Mouse (Mus musculus) limb, embryonic 13.5 days (tissue): ENCODE data around the gene Gm10260. TPM values are rescaled to one million over a fixed set of nuclear protein-coding genes. Genes with fewer than 3 reads are reported as not detected.

Experiments
- ATAC-seq: fragments of 200-750 bp; cut with Nextera tagmentation; 2 replicates; pipeline ENCODE4 v1.8.0; 2017; ENCODE audit warnings: low read depth, moderate number of reproducible peaks, moderate TSS enrichment; ENCODE audit not compliant: low FRiP score
- H3K27ac ChIP-seq: fragments of 300-500 bp; sonication (generic); 2 replicates; pipeline ENCODE4 v1.5.1; 2015; ENCODE audit warnings: inconsistent platforms, mild to moderate bottlenecking, moderate library complexity
- H3K27me3 ChIP-seq: fragments of 300-500 bp; sonication (generic); 2 replicates; pipeline ENCODE4 v1.6.1; 2015; ENCODE audit warnings: mild to moderate bottlenecking, inconsistent platforms
- H3K36me3 ChIP-seq: fragments of 300-500 bp; sonication (generic); 2 replicates; pipeline ENCODE4 v1.6.1; 2015; ENCODE audit warnings: inconsistent platforms, mild to moderate bottlenecking, moderate library complexity
- H3K4me1 ChIP-seq: fragments of 300-500 bp; sonication (generic); 2 replicates; pipeline ENCODE4 v1.6.1; 2015; ENCODE audit warnings: inconsistent platforms
- H3K4me2 ChIP-seq: fragments of 300-500 bp; sonication (generic); replicated peaks from 2 replicates; pipeline ENCODE4 v1.6.1; 2015; ENCODE audit warnings: inconsistent platforms, mild to moderate bottlenecking, moderate library complexity
- H3K4me3 ChIP-seq: fragments of 300-500 bp; sonication (generic); 2 replicates; pipeline ENCODE4 v1.5.1; 2015; ENCODE audit warnings: moderate library complexity, mild to moderate bottlenecking, inconsistent platforms
- H3K9ac ChIP-seq: fragments of 300-500 bp; sonication (generic); 2 replicates; pipeline ENCODE4 v1.6.1; 2015; ENCODE audit warnings: mild to moderate bottlenecking, inconsistent platforms
- H3K9me3 ChIP-seq: fragments of 300-500 bp; sonication (generic); 2 replicates; pipeline ENCODE4 v1.6.1; 2016; ENCODE audit warnings: inconsistent platforms
- WGBS: fragments of 180-500 bp; shearing (Covaris S2); methylation state at CpG from one replicate; pipeline ENCODE4 v1.1.7; 2015; 5-methylcytosine and 5-hydroxymethylcytosine counted together
- polyA plus RNA-seq: library from polyadenylated mRNA; unstranded; fragments of >200 nt; fragmentation: Nextera tagmentation; extraction: Ambion mirVana; gene quantifications from 2 replicates; pipeline ENCODE4 v1.2.1, GENCODE M21; 2015

The Gm10260 gene
- polyA plus RNA-seq, 1 experiment from 2014 or later, result 7.5 TPM

DNA sequence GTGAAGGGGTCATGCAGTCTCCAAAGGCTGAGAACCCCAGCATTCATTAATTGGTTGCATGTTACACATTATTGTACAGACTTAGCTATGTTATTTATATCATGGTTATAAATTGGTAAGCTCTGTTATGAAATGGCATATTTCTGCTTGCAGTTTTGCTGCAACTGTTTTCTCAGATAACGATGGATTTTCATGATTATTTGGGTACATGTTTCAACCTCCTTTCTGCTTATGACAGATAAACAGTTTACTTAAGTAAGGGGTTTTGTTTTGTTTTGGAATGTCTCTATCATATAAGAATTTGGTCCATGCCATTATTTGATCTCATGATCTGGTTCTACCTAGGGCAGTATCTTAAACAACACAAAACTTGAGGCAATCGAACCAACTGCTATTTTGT, 5.5 kb upstream of the Gm10260 start:
- Histone ChIP-seq H3K27ac (no peak overlapping the region), H3K36me3 (no peaks in the 10 kb centered on the region), H3K4me2 (no peak overlapping the region), H3K4me1 (peaks cover 11% of the 10 kb centered on the region), H3K9me3 (no peaks in the 10 kb centered on the region), H3K27me3 (no peaks in the 10 kb centered on the region), H3K4me3 (no peak overlapping the region), H3K9ac (no peak overlapping the region)
- ATAC-seq, result no peak
- 89% methylated on average over 2 of the region's 2 CpGs for WGBS

DNA sequence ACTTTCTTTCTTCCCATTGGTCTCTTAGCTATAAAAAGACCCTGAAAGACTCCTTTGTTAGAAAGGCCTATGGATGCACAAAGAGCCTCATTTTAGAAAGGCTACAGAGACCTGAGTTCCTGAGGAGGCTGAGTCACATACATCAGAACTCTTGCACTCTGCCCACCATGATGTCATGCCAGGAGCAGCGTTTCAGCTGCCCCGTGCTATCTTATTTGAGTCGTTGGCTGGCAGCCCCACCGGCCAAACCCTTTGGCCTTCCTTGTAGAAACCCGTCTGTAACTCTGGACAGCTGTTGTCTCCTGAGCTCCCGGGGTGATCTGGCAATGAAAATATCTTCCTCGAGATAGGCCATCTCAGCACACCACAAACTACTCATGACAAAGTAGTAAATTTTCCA, 3.6 kb upstream of the Gm10260 start:
- ATAC-seq, result peak; percentile 55; the same call in 1 of the 2 replicates
- WGBS, result 59% methylated on average over 7 of the region's 7 CpGs

DNA sequence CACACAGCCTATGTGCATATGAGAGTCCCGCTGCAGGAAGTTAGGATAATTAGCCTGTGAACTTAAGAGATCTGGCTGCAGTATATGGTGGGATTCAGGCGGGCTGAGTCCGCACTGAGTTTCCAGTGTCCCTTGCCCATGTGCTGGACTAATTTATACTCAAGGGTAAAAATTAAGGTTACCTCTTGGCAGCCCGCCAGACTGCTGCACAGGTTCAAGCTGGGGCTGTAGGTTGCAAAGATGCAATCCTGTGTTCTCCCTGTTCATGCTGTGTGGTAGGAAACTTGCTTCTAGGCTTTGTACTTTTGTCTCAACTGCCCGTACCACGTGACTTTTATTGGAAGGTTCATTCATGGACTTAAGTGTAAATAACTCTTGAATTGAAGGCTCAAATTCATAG, 3.0 kb upstream of the Gm10260 start:
- no peak overlapping the region for H3K4me3 ChIP-seq
- H3K27ac ChIP-seq, result peak overlapping the region; percentile 80
- no peak overlapping the region for H3K9ac ChIP-seq
- ATAC-seq, result peak; percentile 75
- H3K36me3 ChIP-seq, result no peaks in the 10 kb centered on the region
- 23% methylated on average over 6 of the region's 6 CpGs for WGBS
- peaks cover 11% of the 10 kb centered on the region for H3K4me1 ChIP-seq
- H3K9me3 ChIP-seq, result no peaks in the 10 kb centered on the region
- H3K4me2 ChIP-seq, result peak overlapping the region; percentile 38
- no peaks in the 10 kb centered on the region for H3K27me3 ChIP-seq

More for the DNA sequence above, 3.6 kb upstream of the Gm10260 start:
- Histone ChIP-seq H3K4me3 (no peak overlapping the region), H3K27ac (peak overlapping the region; percentile 80), H3K9me3 (no peaks in the 10 kb centered on the region), H3K27me3 (no peaks in the 10 kb centered on the region), H3K4me1 (peaks cover 11% of the 10 kb centered on the region), H3K9ac (no peak overlapping the region), H3K36me3 (no peaks in the 10 kb centered on the region), H3K4me2 (peak overlapping the region; percentile 38)

DNA sequence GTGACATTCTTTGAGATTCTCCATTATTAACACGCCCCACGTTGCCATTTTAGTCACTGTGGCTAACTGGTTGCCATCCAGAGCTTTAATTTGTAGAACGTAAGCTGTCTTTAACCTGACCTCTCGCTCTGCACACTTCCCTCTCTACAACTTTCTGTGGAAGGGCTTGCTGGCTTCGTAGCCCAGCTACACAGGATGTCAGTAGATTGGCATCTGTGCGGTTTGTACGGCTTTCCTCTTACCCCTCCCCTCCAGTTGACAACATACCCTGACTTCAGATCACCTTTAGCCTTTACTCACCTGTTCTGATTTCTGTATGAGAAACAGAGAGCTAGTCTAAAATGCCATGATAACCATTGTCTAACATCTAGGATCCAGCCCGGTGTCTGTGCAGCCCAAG, 1.7 kb upstream of the Gm10260 start:
- Histone ChIP-seq H3K9me3 (no peaks in the 10 kb centered on the region), H3K36me3 (no peaks in the 10 kb centered on the region), H3K27me3 (no peaks in the 10 kb centered on the region), H3K27ac (no peak overlapping the region), H3K4me3 (no peak overlapping the region), H3K9ac (no peak overlapping the region), H3K4me2 (no peak overlapping the region), H3K4me1 (peaks cover 12% of the 10 kb centered on the region)
- WGBS, result 95% methylated on average over 8 of the region's 8 CpGs
- no peak for ATAC-seq

DNA sequence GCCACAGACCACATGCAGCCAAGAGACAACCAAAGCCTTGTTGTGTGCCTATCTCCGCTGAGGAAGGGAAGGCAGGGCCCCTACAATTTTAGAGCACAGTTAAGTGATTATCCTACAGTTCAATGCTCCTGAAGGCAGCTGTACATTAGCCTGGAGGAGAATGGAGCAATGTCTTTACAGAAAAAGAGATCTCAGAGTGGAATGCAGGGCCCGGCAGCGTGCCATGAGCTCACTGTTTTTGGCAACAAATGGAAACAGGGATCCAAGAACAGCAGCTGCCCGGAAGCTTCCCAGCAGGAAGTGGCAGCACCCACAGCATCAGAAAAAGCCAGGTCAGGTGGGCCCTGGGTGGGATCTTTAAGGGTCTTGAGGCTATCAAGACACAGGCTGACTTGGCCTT, 3.4 kb downstream of the Gm10260 start:
- no peak for ATAC-seq
- no peaks in the 10 kb centered on the region for H3K36me3 ChIP-seq
- H3K27me3 ChIP-seq, result no peaks in the 10 kb centered on the region
- H3K4me1 ChIP-seq, result 0 out of 2 replicates have a peak, but pooled peaks cover 5% of the 10 kb centered on the region
- no peak overlapping the region for H3K4me2 ChIP-seq
- H3K9me3 ChIP-seq, result no peaks in the 10 kb centered on the region
- WGBS, result 70% methylated on average over 4 of the region's 4 CpGs
- H3K4me3 ChIP-seq, result no peak overlapping the region
- no peak overlapping the region for H3K9ac ChIP-seq
- no peak overlapping the region for H3K27ac ChIP-seq

DNA sequence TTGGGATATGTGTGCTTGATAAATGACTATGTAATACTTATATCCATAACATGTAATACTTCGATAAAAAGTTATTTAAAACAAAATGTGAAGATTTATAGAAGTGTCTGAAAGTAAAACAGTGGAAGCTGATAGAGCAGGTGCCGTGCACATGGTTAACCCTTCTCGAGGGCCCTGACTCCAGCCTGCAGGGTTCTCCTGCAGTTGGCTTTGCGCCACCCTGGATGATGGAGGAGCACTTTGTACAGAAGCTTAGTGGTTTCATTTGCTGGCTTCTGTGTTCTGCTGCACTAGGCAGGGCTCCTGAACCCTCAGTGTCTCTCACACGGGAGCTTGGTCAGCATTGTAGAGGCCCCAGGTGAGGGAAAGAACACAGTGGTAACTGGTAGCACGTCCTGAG, 4.3 kb downstream of the Gm10260 start:
- H3K4me3 ChIP-seq, result no peak overlapping the region
- 84% methylated on average over 6 of the region's 6 CpGs for WGBS
- H3K27me3 ChIP-seq, result no peaks in the 10 kb centered on the region
- no peaks in the 10 kb centered on the region for H3K36me3 ChIP-seq
- H3K9ac ChIP-seq, result no peak overlapping the region
- ATAC-seq, result no peak
- H3K4me1 ChIP-seq, result 0 out of 2 replicates have a peak, but pooled peaks cover 7% of the 10 kb centered on the region
- H3K9me3 ChIP-seq, result no peaks in the 10 kb centered on the region
- H3K4me2 ChIP-seq, result no peak overlapping the region
- no peak overlapping the region for H3K27ac ChIP-seq

DNA sequence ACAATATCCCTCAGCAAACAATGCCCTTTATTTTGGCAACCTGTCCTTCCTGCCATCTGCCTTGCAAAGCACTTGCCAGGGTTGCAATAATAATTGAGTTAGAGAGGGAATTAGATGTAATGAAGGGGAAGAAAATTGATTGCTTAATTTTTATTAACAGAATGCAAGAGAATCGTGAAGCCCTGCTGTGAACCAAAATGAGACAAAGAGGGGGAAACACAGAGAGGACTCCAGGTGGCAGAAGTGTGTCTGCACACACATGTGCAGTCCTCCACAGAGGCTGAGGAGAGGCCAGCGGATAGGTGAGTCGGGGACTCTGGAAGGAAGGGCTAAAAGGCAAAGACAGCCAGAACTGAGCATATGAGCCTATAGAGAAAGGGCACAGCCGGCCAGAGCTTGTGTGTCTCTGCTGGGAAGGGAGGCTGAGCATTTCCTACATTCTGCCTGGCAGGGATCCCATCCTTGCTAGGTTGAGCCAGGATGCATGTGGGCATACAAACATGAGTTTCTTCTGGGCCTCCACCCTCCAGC, 9.5 kb downstream of the Gm10260 start:
- Histone ChIP-seq H3K4me3 (no peak overlapping the region), H3K4me2 (no peak overlapping the region), H3K36me3 (no peaks in the 10 kb centered on the region), H3K4me1 (peaks cover 21% of the 10 kb centered on the region), H3K9ac (no peak overlapping the region), H3K27ac (no peak overlapping the region), H3K27me3 (no peaks in the 10 kb centered on the region), H3K9me3 (no peaks in the 10 kb centered on the region)
- WGBS, result 67% methylated on average over 4 of the region's 4 CpGs
- ATAC-seq, result no peak

DNA sequence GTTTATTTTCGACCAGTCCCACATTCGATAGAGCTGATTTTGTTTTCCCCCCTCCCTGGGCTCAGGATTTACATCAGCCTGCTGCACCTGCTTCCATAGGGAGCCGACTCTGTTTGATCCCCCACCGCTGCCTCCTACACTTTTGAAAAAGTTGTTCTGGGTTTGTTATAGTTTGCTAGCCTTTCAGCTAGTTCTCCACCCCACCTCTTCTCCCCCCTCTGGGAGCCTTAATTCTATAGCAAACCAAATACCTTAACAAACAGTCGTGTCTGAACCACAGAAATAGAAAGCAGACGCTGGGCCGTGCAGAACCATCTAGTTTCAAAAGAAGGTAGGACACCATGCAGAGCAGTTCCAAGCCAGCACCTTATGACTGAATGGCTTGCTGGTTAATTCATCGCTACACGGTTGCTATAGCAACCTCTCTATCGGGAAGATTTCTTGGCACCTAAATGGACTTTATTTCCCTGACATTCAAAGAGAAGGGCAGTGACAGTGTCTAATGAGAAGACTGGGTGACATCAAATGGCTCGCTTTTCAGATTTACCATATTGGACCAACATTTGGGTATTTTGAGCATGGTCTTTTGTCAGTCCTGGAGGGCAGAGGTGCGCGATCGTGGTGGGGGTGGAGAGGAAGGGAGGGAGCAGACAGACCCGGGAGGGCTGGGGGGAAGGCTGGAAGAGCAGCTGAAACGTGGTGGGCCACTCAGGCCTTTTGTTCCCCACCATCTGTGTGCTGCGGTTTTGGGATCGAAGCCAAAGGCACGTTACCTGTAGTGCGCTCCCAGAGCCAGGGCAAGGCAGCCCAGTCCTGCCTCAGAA, 13.2 kb downstream of the Gm10260 start:
- ATAC-seq, result no peak
- no peak overlapping the region for H3K9ac ChIP-seq
- H3K4me3 ChIP-seq, result no peak overlapping the region
- H3K27ac ChIP-seq, result no peak overlapping the region
- no peaks in the 10 kb centered on the region for H3K27me3 ChIP-seq
- H3K9me3 ChIP-seq, result no peaks in the 10 kb centered on the region
- 39% methylated on average over 20 of the region's 20 CpGs for WGBS
- peaks cover 21% of the 10 kb centered on the region for H3K4me1 ChIP-seq
- H3K4me2 ChIP-seq, result peak overlapping the region; percentile 5; the same call in 1 of the 2 replicates
- no peaks in the 10 kb centered on the region for H3K36me3 ChIP-seq

DNA sequence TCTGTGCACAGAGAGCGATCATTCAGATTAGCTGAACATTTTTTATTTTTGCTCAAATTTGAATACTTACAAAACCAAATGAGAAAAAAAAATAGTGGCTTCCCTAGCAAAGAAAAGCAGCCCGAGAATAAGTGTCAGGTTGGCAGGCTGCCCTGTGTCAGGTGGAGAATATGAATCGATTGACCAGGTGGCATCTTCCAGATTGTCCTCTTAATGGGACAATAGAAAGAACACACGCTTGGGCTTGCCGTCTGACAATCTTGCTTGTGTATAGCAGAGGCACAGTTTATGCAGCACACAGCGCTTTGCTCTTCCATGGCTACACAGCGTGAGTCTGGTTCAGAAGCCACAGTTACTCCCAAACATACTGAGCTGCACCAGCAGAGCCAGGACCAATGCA, 15.8 kb downstream of the Gm10260 start:
- no peak overlapping the region for H3K4me2 ChIP-seq
- H3K27ac ChIP-seq, result no peak overlapping the region
- peaks cover 17% of the 10 kb centered on the region for H3K4me1 ChIP-seq
- H3K36me3 ChIP-seq, result no peaks in the 10 kb centered on the region
- H3K4me3 ChIP-seq, result no peak overlapping the region
- H3K27me3 ChIP-seq, result no peaks in the 10 kb centered on the region
- 88% methylated on average over 7 of the region's 7 CpGs for WGBS
- H3K9me3 ChIP-seq, result no peaks in the 10 kb centered on the region
- no peak overlapping the region for H3K9ac ChIP-seq
- no peak for ATAC-seq

DNA sequence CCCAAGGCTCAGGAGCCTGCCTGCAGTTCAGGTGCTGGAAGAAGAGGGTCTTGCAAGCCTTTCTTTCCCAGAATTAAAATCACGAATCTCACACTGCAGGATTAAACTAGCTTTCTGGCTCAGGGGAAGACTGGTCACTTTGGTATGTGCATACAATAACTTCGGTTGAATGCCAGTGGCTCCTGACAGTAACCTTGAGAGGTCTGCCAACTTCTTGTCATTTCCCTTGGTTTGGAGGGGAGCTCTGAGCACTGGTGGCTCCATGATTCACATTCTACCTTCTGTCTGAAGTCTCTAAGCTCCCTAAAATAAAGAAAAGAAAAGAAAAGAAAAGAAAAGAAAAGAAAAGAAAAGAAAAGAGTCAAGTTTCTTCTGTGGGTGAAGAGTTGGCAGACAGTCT, 16.4 kb downstream of the Gm10260 start:
- no peak overlapping the region for H3K9ac ChIP-seq
- peaks cover 17% of the 10 kb centered on the region for H3K4me1 ChIP-seq
- H3K36me3 ChIP-seq, result no peaks in the 10 kb centered on the region
- no peak overlapping the region for H3K27ac ChIP-seq
- H3K9me3 ChIP-seq, result no peaks in the 10 kb centered on the region
- WGBS, result 62% methylated on average over 2 of the region's 2 CpGs
- no peak for ATAC-seq
- no peak overlapping the region for H3K4me3 ChIP-seq
- no peak overlapping the region for H3K4me2 ChIP-seq
- no peaks in the 10 kb centered on the region for H3K27me3 ChIP-seq

DNA sequence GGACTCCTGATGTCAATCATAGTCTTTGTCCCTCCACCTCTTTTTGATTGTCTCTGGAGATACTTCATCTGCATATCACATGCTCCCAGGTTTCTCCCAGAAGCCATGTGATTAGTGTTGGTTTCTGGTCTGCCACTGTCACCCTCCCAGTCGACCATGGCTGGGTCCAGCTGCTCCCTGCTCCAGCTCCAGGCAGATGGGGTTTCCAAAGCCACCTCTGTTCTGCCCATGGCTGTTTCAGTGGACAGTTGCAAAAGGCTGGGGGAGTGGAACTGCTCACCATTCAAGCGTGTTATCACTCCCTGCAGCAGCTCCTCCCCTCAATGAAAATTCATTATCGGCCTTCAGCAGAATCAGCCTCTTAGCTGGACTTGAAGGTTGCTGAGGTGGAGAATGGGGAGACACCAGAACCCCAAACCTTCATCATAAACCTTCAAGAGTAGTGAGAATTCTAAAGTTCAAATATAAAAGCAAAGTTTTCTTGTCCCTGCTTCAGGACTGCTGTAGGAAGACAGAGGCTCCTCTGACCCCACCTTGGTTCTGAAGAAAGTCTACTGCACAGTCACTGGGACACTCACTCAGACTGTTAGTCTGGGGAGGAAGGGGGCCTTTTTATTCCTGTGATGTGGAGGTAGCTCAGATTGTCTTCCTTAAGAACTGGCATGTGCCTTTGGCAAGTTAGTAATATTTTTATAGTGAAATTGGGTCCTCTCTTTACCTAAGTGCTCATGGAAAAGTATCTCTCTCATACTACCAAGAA, 17.0 kb downstream of the Gm10260 start:
- Histone ChIP-seq H3K27me3 (no peaks in the 10 kb centered on the region), H3K9me3 (no peaks in the 10 kb centered on the region), H3K36me3 (no peaks in the 10 kb centered on the region), H3K4me1 (peaks cover 17% of the 10 kb centered on the region), H3K27ac (no peak overlapping the region), H3K4me3 (no peak overlapping the region), H3K4me2 (no peak overlapping the region), H3K9ac (no peak overlapping the region)
- no peak for ATAC-seq
- 69% methylated on average over 3 of the region's 3 CpGs for WGBS

DNA sequence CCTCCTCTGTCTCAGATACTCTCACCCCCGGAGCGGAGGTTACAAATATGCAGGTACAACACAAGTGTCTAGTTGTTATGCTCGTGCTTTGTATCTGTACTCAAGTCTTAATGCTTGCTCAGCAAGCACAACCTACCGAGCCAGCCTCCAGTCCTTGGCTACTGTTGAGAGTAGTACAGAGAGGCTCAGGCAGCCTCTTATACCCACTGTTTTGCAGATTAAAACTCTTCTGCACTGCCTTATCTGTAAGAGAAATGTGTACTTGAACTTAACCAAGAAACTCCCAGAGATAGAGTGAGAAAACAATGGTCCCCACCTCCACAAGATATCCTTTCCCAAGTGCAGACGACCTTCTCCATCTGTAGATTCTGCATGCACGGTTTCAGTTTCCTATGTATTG, 24.5 kb downstream of the Gm10260 start:
- H3K36me3 ChIP-seq, result no peaks in the 10 kb centered on the region
- ATAC-seq, result no peak
- WGBS, result 90% methylated on average over 6 of the region's 6 CpGs

More for the DNA sequence above, 24.5 kb downstream of the Gm10260 start:
- Histone ChIP-seq H3K4me1 (no peaks in the 10 kb centered on the region), H3K4me2 (no peak overlapping the region), H3K9me3 (no peaks in the 10 kb centered on the region), H3K27ac (no peak overlapping the region), H3K4me3 (no peak overlapping the region), H3K9ac (no peak overlapping the region), H3K27me3 (no peaks in the 10 kb centered on the region)
